Mouse (Mus musculus) heart, postnatal 36 days (tissue): ENCODE results near the gene Pcdh17. TPM values are rescaled to one million over a fixed set of nuclear protein-coding genes. Genes with fewer than 3 reads are reported as not detected.
A peak's percentile ranks its signal among the peaks of the same experiment; 100 is the strongest.

Source experiments
- DNase-seq, 2 experiments: peaks; one replicate each; pipeline ENCODE4 v3.0.0; 2021 to 2022
- intact Hi-C: fragments of 180-260 bp; cut with DNase I; formaldehyde crosslinking; loops from one replicate; pipeline ENCODE4 v1.15.1; 2025
- total RNA-seq, 2 experiments: library from RNA; stranded (reverse); gene quantifications; 2 replicates each; pipeline ENCODE4 v1.2.3; 2021

Gene Pcdh17
- 1 to 10 TPM; 3.2 to 3.5 TPM for total RNA-seq

DNA sequence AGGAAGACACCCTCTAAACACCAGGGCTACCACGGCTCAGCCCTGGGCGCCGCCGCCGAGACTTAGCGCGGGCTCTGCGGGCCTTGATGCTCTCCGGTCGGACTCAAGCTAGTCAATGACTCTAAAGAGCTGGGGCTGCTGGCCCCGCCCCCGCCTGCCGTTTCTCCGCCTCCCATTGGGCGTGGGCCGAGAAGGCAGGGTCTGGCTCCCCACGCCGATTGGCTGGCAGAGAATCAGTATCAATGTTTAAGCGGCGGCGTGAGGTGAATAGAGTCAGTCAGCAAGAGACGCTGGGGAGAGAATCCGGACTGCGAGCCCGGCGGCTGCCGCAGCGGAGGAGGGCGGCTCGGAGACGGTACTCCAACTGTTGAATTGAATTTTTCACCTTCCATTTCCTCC lies at the start of gene Pcdh17:
Gene Pcdh17 (plus strand): TSS at position 276 of the 399 bp plus-strand sequence.
- intact Hi-C loops = loop anchor here (5.0 kb wide), 1 partner anchor 1864 kb away; no protein-coding TSS in a partner anchor
- DNase-seq = peak; percentile 88 to 90

DNA sequence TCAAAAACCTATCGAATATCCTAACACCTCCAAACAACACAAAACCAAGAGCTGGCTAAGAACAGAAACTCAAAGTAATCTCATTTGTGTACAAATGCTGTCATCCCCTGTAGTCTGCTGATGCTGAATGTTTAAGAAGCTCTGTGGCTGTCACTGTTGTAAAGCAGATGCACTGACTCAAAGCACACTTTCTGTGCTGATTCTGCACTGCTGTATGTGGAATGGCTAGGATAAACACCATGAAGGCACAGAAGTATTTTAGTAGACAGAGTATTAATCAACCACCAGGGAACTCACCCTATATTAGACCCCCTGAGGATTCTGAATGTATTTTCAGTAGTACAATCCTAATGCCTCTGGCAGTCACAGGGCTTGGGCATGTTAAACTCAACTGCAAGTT lies 46.2 kb upstream of the Pcdh17 start:
- intact Hi-C loops = no loop called here
- DNase-seq = no peak

DNA sequence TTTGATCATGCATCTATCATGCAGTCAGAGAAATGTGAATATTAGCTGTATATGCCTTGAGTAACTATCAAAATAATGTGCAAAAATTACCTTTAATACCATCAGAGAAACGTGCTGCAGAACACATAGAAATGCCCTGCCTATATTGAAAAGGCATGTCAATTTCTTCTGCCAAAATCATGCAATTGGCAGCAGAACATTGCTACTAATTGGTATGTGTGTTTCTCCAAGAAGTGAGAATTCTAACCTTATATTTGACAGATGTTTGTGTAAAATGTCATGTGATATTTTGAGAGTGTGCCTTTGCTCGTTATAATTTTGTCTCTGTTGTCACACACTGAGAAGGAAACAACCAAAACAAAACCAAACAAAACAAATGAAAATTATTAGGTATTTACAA lies 18.6 kb upstream of the Pcdh17 start:
- intact Hi-C loops = no loop called here
- DNase-seq = no peak

DNA sequence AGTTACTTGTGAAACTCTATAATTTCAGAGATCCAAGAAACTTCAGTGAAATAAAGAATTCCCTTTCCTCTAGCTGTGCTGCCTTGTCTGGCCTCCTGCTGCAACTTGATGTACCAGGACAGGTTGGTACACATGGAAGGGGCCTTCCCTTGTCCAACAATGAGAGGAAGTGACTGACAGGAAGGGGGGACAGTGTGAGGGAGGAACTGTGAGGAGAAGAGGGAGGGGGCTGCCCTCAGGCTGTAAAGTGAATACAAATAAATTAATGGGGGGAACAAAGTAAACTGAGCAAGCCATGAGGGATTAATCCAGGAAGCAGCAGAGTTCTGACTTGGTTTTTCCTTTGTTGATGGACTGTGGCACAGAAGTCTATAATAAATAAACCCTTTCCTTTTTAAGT lies 16.7 kb upstream of the Pcdh17 start:
- DNase-seq = no peak
- intact Hi-C loops = no loop called here

DNA sequence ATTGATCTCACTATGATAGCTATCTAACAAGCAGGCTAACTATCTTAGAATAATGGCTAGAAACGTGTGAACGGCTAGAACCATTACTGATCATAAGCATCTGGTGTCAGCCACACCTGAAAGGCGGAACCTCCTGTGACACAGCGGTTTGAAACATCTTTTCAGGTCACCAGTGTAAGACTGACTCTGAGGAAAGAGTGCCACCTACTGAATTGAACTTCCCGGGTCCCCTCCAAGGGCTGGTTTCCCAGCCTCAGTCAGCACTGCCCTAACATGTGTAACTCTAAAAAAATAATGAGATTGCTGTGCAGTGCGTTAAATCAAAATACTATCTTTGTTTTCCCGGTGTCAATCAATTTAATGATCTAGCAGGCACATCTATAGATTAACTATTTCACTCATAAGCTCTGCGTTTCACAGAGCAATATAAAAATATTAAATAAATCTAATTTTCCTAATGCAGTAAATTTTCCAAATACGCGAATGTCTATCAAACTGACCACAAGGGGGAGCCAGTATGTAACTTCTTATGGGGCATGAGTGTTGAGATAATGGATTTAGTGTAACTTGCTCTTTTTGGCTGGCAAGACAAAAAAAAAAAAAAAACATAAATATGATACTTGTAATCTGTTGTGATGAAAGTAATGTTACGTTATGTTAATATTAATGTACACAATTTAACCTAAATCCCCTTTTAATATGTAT lies 5.1 kb upstream of the Pcdh17 start:
- DNase-seq = peak; percentile 4 to 7
- intact Hi-C loops = no loop called here

DNA sequence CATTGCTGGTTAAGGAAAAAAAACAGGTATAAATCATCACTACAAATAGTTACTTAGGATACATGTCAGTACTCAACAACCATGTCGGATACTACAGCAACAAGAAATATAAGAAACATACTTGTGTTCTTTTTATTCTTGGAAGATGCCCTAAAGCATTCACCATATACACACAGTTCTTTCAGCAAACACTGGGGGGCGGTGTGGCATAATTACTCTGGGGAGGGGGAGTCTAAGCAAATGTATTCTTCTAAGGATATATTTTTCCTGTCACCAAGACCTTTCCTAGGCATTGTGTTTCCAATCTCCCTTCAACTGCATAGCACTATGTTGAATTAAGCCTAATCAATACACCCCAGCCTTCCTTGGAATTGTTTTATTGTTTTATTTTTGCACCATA lies 2.5 kb upstream of the Pcdh17 start:
- peak in 1 of 2 experiments; percentile 41 for DNase-seq

DNA sequence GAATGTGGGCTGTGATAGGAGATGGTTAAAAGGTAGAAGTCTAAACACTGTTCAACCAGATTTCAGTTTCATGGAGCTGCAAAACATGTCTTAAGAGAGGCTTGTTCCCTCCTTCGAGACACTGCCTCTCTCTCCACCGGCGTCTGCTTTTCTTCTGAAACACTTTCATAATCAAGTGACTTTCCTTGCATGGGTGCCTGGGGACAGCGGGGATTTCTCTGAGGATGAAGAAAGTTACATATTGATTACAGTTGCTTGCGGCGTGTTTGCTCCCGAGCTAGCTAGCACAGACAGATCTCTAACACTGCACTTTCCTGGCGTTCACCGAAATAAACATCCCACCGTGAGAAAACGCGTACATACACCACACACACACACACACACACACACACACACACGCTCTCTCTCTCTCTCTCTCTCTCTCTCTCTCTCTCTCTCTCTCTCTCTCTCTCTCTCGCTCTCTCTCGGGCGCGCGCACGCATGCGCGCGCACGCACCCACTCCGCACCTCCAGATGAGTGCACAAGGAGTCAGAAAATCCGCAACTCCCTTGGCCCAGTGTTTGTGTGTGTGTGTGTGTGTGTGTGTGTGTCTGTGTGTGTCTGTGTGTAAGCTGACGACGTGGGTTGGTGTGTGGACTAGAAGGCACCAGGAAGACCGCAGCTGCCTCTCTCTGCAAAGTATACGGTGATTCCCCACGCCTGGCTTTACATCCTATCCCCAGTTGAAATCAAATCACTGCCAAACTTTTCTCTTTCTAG lies 655 bp upstream of the Pcdh17 start:
- intact Hi-C loops = loop anchor here (5.0 kb wide), 1 partner anchor 1865 kb away; no protein-coding TSS in a partner anchor
- peak; percentile 18 for DNase-seq

More for the DNA sequence above, 2.5 kb upstream of the Pcdh17 start:
- intact Hi-C loops = loop anchor here (5.0 kb wide), 1 partner anchor 1866 kb away; no protein-coding TSS in a partner anchor

DNA sequence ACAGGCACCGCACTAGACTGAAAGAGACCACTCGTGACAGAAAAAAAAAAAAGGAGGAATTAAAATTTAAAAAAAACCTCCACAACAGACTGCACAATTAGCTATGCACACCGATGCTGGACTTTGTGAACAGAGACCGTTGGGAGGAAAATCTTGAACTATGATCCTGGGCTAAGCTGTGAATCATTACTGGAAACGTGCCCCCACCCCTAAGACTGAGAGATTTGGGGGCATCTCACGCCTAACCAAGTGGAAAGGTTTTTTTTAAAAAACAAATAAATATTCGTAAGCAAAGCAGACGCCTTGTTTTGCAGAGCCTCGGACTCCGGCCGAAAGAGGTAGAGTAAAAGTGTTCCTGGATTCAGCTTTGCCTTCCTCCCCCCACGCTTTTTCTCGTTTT lies 398 bp downstream of the Pcdh17 start:
- no peak for DNase-seq
- intact Hi-C loops = loop anchor here (5.0 kb wide), 1 partner anchor 1864 kb away; no protein-coding TSS in a partner anchor

DNA sequence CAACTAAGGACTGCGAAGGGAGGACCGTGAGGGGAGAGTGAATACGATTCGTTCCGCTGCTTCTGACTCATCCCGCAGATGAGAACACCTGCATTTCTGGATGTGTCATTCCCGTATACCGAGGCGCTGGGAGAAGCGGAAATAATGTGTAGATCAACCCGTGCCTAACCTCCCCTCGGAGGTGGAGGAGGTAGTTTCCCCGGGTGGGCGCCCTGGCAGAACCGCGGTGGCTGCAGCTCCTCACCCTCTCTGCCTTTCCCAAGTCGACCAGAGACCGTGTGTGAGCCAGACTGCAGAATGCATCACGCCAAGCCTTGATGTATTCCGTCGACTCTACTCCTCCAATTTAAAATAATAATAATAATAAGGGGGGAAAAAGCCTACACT lies 906 bp downstream of the Pcdh17 start:
- intact Hi-C loops = loop anchor here (5.0 kb wide), 1 partner anchor 1863 kb away; no protein-coding TSS in a partner anchor
- peak; percentile 31 to 34 for DNase-seq

DNA sequence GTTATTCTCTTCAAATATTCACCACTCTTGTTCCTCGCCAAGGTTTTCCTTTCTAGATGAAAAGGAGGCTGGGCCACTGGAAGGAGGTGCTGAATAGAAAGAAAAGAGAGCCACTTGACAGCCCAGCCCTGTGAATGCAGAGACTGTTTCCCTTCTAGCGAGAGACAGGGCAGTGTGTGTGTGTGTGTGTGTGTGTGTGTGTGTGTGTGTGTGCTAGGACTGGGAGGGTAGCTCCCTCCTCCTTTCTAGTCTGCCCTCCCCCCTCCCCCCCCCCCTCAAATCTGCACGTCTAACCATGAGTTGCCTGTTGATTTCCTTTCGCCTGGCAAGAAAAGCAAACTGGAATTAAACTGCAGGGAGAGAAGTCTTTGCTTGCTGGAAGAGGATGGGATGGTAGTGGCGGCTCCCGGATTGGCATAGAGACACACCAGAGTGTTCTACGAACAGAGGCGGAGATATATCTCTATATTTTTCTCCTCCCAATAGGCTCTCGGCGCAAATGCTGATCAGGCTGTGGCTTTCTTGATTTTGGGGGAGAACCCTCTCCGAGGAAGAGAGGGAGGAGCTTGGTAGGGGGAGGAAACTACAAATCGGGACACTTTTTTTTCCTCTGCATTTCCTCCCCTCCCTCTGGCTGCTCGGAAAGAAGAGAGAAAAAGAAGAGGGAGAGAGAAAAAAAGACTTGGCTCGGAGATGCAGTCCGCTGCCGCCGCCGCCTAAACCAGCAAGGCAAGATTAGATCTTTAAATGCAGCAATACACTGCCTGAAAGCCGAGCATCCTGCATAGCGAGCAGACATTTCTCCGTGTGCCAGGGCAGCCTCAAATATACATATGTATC lies 1.5 kb downstream of the Pcdh17 start:
- peak; percentile 15 to 22 for DNase-seq
- intact Hi-C loops = loop anchor here (5.0 kb wide), 3 partner anchors 42 to 1862 kb away; no protein-coding TSS in a partner anchor

DNA sequence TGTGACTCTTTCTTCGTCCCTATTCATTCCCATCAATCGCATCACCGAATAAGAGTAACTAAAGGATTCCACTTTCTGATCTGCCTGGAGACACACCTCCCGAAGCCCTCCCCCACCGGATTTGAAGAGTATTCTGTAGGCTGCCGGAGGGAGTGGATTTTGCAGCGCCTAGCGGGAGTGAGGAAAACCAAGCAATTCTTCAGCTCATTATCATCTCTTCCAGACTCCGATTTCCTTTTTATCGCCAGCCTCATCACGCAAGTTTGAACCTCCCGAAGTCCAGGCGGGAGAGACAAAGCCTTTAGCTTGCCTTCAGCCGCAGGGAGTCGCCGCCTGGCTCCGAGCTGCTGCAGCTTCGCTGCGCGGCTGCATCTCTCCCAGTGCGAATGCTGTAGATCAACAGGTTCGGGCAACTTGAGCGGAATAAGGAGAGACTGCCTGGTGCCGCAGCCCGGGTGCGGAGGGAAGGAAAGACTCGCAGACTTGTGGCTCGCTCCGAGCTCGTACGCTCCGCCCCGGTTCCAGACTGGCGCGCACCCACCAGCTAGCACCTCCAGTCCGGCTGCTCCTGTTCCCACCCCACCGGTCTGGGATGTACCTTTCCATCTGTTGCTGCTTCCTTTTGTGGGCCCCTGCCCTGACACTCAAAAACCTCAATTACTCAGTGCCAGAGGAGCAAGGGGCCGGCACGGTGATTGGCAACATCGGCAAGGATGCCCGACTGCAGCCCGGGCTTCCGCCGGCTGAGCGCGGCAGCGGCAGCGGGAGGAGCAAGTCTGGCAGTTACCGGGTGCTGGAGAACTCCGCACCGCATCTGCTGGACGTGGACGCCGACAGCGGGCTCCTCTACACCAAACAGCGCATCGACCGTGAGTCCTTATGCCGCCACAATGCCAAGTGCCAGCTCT lies 2.4 kb downstream of the Pcdh17 start:
- intact Hi-C loops = loop anchor here (5.0 kb wide), 2 partner anchors 42 to 87 kb away; no protein-coding TSS in a partner anchor
- DNase-seq = peak; percentile 45 to 48

DNA sequence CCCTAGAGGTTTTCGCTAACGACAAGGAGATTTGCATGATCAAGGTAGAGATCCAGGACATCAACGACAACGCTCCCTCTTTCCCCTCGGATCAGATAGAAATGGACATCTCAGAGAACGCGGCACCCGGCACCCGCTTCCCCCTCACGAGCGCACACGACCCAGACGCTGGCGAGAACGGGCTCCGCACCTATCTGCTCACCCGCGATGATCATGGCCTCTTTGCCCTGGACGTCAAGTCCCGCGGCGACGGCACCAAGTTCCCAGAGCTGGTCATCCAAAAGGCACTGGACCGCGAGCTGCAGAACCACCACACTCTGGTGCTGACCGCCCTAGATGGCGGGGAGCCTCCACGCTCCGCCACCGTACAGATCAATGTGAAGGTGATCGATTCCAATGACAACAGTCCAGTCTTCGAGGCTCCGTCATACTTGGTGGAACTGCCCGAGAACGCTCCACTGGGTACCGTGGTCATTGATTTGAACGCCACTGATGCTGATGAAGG lies 3.1 kb downstream of the Pcdh17 start:
- DNase-seq = peak in 1 of 2 experiments; percentile 20
- intact Hi-C loops = loop anchor here (5.0 kb wide), 2 partner anchors 41 to 86 kb away; no protein-coding TSS in a partner anchor

DNA sequence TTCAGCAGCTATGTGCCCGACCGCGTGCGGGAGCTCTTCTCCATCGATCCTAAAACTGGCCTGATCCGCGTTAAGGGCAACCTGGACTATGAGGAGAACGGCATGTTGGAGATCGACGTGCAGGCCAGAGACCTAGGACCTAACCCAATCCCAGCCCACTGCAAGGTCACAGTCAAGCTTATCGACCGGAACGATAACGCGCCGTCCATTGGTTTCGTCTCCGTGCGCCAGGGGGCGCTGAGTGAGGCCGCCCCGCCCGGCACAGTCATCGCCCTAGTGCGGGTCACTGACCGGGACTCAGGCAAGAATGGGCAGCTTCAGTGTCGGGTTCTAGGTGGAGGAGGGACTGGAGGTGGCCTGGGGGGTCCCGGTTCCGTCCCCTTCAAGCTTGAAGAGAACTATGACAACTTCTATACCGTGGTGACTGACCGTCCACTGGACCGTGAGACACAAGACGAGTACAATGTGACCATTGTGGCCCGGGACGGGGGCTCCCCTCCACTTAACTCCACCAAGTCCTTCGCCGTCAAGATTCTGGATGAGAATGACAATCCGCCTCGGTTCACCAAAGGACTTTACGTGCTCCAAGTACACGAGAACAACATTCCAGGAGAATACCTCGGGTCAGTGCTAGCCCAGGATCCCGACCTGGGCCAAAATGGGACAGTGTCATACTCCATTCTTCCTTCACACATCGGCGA lies 3.7 kb downstream of the Pcdh17 start:
- intact Hi-C loops = loop anchor here (5.0 kb wide), 2 partner anchors 40 to 85 kb away; no protein-coding TSS in a partner anchor
- peak; percentile 65 to 72 for DNase-seq

DNA sequence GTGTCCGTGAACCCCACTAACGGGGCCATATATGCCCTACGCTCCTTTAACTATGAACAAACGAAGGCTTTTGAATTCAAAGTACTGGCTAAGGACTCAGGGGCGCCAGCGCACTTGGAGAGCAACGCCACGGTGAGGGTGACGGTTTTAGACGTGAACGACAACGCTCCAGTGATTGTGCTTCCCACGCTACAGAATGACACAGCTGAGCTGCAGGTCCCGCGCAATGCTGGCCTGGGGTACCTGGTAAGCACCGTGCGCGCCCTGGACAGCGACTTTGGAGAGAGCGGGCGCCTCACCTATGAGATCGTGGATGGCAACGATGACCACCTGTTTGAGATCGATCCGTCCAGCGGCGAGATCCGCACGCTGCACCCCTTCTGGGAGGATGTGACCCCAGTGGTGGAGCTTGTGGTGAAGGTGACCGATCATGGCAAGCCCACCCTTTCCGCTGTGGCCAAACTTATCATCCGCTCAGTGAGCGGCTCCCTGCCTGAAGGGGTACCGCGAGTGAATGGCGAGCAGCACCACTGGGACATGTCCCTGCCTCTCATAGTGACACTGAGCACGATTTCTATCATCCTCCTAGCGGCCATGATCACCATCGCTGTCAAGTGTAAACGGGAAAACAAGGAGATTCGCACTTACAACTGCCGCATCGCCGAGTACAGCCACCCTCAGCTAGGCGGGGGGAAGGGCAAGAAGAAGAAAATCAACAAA lies 4.5 kb downstream of the Pcdh17 start:
- intact Hi-C loops = loop anchor here (5.0 kb wide), 2 partner anchors 39 to 84 kb away; no protein-coding TSS in a partner anchor
- peak; percentile 25 to 37 for DNase-seq

DNA sequence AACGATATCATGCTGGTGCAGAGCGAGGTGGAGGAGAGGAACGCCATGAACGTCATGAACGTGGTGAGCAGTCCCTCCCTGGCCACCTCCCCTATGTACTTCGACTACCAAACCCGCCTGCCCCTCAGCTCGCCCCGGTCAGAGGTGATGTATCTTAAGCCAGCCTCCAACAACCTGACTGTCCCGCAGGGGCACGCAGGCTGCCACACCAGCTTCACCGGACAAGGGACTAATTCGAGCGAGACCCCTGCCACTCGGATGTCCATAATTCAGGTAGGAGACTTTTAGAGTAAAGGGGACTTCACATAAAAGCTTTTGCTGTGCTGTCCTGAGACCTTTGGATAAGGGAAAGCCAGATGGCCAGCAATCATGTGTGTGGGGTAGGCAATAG lies 5.0 kb downstream of the Pcdh17 start:
- intact Hi-C loops = loop anchor here (5.0 kb wide), 2 partner anchors 39 to 84 kb away; no protein-coding TSS in a partner anchor
- peak in 1 of 2 experiments; percentile 14 for DNase-seq

DNA sequence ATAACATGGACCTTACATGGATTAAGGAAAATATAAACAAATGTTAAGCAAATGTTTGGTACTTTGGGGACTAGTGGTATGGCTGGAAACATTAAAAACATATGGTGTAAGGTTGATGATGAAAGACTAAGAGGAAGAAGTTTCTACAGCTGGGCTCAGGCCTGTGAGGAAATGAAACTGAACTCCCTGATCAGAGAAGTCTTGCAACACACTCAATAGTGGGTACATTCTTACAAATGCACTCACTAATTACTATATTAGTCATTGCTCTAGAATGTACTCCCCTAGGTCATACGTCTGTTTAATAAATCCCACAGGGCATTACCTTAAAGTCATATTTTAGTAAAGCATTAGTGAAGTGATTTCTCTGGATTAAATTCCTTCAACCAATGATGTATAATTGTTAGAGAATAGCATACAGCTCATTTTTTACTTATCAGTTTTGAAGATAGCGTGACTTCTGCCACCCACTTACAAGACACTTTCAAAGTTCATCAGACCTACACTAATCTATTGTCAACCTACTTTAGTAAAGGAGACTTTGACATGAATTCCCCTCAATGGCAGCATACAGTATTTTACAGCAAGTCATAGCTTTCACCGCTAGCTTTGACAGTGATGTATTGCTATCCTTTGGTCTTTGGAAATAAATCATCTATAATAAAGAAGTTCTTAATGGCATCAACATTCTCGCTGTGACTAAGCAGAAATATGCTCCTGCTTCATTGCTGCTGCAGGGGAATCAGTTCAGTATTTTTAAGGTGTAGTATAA lies 10.9 kb downstream of the Pcdh17 start:
- DNase-seq = no peak
- intact Hi-C loops = no loop called here

DNA sequence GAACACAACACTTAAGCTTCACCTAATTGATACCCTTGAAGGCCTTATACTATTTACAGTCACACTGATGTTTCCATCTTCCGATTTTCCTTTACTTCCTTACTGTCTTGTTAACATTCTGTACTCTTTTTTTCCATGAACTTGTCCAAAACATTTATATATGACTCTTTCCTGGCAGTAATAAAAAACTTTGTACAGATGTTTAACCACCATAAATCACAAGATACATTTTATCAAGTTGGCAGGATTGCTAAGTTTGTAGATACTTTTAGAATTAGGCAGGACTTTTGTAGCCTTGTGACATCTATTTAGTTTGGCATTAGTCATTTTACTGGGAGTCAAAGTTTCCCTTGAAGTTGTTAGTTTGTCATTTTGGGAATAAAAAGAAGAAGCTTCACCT lies 32.1 kb downstream of the Pcdh17 start:
- intact Hi-C loops = no loop called here
- no peak for DNase-seq
